Mouse (Mus musculus) ZHBTc4 (cell line): ENCODE measurements around the gene Cyp4f37.
A peak's percentile ranks its signal among the peaks of the same experiment; 100 is the strongest.
"Not testable (repeated sequence)": the region's sequence is repeated elsewhere in the genome, so short reads cannot be mapped to it uniquely, and the experiment has no call there.

Experiments used
- DNase-seq: peaks from one replicate; pipeline ENCODE4 v3.0.0-alpha.2; 2011; ENCODE audit warnings: low read depth, low spot score

The Cyp4f37 gene

GRCm38 (mm10) chr17:32621018-32621417 lies at the start of gene Cyp4f37:
Gene Cyp4f37, plus strand, starts transcription at chr17:32621309.
- peak; percentile 9 for DNase-seq

GRCm38 (mm10) chr17:32573286-32573685 lies 47.8 kb upstream of the Cyp4f37 start:
- not testable (repeated sequence) for DNase-seq

DNA sequence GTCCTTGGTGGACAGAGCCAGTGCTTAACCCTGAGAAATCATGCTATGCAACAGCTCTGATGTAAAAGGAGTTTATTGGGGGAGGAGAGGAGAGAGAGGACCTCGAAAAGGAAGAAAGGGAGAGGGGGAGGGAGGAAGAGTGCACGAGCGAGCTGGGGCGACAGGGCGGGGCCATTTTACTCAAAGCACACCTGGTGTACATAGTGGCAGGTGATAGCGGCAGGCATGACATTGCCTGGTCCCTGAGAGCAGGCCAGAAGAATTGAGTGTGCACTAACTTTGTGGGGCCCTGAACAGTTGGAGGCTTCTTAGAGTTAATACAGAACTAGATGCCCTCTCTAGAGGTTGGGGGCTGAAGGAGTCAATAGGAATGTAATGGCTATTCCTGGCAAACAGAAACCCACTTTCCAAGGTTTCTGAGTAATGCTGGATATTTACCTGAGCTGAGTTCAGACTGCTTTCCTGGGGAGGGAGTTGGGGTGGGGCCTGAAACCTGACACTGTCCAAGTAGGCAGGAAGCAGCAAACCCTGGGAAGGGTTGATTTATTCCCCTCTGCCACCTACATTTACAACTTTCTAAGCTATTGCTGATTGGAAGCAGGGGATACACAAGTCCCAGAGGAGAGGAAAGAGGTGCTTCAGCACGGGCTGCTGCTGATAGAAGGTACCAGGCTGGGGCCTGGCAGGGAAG lies 43.5 kb upstream of the Cyp4f37 start:
- DNase-seq, result no peak

DNA sequence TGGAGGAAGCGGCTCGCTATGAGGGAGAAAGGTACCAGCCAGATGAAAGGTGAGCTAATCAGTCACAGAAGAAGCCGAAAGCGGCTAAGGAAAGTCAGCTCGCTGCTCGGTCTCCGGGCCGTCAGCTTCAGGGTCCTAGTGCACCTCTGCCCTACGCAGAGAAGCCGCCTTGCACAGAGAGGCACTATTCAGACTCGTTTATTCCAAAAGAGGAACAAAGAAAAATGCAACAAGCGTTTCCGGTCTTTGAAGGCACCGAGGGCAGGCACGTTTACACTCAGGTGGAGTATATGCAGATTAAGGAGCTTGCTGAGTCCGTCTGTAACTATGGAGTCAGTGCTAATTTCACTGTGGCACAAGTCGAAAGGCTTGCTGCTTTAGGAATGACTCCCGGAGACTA lies 24.6 kb upstream of the Cyp4f37 start:
- DNase-seq, result no peak

DNA sequence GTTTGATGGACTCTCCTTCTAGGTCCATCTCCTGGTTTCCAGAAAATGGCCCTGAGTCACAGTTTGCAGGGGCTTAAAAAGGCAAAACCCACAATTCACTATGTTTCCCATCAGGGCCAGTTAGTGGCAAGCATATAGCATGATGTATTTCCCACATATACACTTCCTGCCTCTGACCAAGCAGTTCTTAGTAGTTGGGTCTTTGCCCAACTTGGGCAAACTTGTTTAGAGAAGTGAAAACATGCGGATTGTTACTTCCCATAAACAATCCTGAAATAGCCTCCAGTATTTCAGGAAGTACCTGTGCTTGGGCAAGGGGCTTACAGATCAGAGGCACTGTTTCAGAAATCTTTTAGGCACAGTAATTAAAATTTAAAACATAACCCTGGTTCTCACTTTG lies 13.1 kb upstream of the Cyp4f37 start:
- no peak for DNase-seq

- peak; percentile 87 for DNase-seq
Observed at GRCm38 (mm10) chr17:32610231-32610630, 10.9 kb upstream of the Cyp4f37 start.

- peak; percentile 65 for DNase-seq
Observed at GRCm38 (mm10) chr17:32610896-32611295, 10.2 kb upstream of the Cyp4f37 start.

GRCm38 (mm10) chr17:32612417-32612816 lies 8.7 kb upstream of the Cyp4f37 start:
- DNase-seq, result no peak

GRCm38 (mm10) chr17:32617252-32617651 lies 3.9 kb upstream of the Cyp4f37 start:
- DNase-seq, result no peak

DNA sequence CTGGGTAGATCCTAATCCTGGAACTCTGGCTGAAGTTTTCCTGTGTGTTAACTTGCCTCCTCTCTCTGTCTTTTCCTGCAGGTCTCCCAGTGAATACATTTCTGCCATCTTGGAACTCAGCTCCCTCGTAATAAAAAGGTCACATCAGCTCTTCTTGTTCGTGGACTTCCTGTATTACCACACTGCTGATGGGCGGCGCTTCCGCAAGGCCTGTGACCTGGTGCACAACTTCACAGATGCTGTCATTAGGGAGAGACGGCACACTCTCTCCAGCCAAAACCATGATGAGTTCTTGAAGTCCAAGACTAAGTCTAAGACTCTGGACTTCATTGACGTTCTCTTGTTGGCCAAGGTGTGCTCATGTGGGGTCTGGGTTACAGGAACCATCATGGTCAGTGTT lies 8.6 kb downstream of the Cyp4f37 start:
- DNase-seq, result not testable (repeated sequence)

GRCm38 (mm10) chr17:32631936-32632335 lies 10.8 kb downstream of the Cyp4f37 start:
- no peak for DNase-seq

DNA sequence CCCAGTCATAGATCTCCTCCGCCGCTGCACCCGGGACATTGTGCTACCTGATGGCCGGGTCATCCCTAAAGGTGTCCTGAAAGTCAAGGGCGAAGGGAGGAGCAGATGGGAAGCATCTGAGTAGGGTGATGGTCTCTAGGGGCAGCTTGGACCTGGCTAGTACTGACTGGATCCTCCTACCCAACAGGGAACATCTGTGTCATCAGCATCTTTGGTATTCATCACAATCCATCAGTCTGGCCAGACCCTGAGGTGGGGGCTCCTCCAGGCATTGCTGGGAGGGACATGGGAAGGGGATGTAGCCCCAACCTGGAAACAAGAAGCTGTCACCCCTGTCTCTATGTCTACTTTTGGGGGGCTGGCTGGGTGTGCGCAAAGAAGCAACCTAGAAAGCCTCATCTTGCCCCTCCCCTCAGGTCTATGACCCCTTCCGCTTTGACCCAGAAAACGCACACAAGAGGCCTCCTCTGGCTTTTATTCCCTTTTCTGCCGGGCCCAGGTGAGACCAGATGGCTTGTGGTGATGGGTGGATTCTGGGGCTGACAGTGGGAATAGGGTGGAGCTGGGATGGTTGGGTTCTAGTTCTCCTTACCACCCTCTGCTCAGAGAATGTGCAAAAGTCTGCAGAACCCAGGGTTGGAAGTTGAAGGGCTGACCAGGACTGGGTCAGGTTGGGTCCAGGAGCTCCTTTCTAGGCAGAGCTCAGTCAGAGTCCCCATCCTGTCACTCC lies 13.3 kb downstream of the Cyp4f37 start:
- DNase-seq, result not testable (repeated sequence)

DNA sequence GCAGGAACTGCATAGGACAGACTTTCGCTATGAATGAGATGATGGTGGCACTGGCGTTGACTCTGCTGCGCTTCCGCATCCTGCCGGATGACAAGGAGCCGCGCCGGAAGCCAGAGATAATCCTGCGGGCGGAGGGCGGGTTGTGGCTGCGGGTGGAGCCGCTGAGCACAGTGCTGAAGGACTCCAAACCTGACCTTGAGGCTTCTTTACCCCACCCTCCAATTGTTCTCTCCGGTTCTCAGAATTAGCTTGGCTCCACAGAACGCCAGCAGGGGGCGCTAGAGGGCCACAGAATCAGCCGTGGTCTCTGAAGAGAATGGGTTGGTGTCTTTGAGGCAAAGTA lies 13.8 kb downstream of the Cyp4f37 start:
- peak; percentile 98 for DNase-seq

DNA sequence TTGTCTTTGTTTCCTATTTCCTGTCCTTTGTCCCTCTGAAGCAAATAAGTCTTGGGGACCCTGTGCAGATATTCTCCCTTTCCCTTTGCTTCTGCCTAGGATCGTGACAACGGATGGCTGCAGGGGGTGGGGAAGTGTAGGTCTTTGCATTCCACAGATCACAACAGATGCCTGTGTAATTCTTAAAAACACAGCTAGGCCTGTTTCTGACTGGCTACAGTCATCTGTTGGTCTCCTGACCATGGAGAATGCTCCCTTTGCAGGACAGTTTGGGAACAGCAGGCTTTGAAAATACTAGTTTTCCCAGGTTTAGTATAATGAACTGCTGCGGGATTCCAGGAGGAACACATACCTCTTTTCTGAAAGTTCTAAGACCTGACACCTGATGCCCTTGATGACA lies 15.2 kb downstream of the Cyp4f37 start:
- DNase-seq, result peak; percentile 64

- no peak for DNase-seq
Observed at GRCm38 (mm10) chr17:32637151-32637550, 16.0 kb downstream of the Cyp4f37 start.

GRCm38 (mm10) chr17:32646631-32647030 lies 25.5 kb downstream of the Cyp4f37 start:
- no peak for DNase-seq

DNA sequence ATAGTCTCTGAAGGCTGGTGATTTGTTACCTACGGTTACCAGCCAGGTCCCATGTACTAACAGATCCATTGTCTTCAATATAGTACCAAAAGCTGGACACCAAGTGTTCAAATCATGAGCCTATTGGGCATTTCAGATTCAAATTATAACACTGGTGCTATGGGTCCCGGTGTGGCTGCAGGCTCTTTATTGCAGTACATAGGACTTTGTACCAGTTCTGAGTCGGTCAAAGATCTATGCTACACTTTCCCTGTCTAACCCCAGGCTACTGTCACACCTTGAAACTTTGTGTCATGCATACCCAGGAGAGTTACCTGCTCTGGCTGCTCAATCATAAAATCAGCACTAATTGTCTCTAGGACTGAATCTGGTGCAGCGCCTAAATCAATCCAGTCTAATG lies 32.8 kb downstream of the Cyp4f37 start:
- DNase-seq, result no peak

- no peak for DNase-seq
Observed at GRCm38 (mm10) chr17:32657041-32657440, 35.9 kb downstream of the Cyp4f37 start.

DNA sequence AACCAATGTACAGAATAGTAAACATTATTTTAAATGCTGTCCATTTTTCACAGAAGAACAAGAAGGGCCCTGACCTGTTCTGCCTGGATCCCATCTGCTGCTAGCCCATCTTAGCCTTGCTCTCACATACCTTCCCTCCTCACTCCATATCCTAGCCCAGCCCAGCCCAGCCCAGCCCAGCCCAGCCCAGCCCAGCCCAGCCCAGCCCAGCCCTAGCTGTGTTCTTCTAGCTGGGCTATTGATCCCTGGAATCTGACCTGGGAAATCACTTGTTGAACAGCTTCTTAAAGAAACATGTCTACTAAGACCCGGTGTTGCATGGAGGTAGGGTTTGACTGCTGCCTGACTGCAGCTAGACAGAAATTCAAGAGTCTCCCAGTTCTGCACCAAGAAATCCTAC lies 37.1 kb downstream of the Cyp4f37 start:
- DNase-seq, result no peak

DNA sequence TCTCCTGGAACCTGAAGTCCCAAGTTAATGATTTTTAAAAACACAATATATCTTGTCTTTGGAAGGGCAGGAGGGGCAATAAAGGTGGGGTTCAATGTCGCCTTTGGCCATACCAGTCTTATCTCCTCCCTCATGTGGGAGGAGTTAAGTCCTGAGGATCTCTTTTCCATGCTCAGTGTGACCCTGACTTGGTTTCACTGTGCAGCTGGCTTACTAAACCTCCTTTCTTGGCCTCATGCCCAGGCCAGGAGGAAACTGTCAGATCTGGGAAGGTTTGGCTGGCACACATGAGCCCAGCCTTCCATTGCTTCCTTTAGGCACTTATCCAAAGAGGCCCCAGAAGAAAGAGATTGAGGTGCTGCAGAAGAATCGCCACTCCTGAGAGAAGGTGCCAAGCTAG lies 37.6 kb downstream of the Cyp4f37 start, which contains the start of gene Cyp4f40:
Cyp4f40 (plus strand) TSS at position 189 of the 400 bp plus-strand sequence.
- DNase-seq, result no peak

DNA sequence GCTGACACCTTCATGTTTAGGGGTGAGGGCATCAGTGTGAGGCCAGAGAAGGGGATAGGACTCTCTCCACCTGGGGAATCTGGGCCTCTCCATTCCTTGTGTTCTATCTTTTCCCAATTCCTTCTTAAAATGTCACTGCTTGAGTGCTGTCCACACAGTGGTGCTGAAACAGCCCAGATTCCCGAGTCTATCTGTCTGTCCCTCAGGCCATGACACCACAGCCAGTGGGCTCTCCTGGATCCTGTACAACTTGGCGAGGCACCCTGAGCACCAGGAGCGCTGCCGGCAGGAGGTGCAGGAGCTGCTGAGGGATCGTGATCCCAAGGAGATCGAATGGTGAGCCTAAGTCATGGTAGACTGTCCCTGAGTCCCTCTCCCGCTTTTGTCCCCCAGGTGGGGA lies 52.9 kb downstream of the Cyp4f37 start:
- DNase-seq, result peak; percentile 31

GRCm38 (mm10) chr17:32676040-32676635 lies 55.0 kb downstream of the Cyp4f37 start:
- peak; percentile 84 for DNase-seq

GRCm38 (mm10) chr17:32680404-32680803 lies 59.3 kb downstream of the Cyp4f37 start:
- DNase-seq, result peak; percentile 77
